Mouse (Mus musculus): Measurements from ENCODE around the gene Grin1.

- TF ChIP-seq POLR2A (IDR thresholded peaks at IDR 0.05; ENCODE audit: borderline replicate concordance, extremely low read depth, low read depth, low read length) (no peak), CTCF (IDR thresholded peaks at IDR 0.05; ENCODE audit: insufficient read depth, low read length) (no peak)
Measured at GRCm38 (mm10) chr2:25286314-25286713, 32.7 kb downstream of the Grin1 start.

Data from lung, adult 2 months (tissue).